Mouse (Mus musculus) embryonic fibroblast, embryonic 13.5 days (primary cell): ENCODE data around the gene Strn.

Source experiments
- CTCF ChIP-seq: IDR thresholded peaks from 2 replicates; pipeline ENCODE4 v1.5.1; 2011; ENCODE audit warnings: mild to moderate bottlenecking, control low read depth, low read length, moderate library complexity, borderline replicate concordance; ENCODE audit not compliant: insufficient read depth
- POLR2A ChIP-seq: IDR thresholded peaks from 2 replicates; pipeline ENCODE4 v1.6.1; 2011; ENCODE audit warnings: low read depth, mild to moderate bottlenecking, control low read depth, low read length, moderate library complexity

DNA sequence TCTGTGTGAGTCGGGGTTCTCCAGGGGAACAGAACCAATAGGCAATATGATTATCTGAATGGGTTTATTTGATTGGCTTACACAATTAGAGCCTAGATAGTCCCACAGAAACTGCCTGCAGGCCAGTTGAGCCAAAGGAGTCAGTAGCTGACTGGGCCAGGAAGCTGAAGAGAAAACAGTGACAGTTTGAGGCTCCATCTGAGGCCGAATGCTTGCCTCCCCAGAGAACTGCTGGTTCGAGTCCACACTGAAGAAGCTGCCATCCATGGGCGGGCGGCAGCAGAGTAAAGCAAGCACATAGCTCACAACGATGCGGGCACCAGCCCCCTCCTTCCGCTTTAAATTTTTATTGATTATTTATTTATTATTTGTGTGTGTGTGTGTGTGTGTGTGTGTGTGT, 128.3 kb downstream of the Strn start:
- TF ChIP-seq POLR2A (no peak), CTCF (no peak)
